Mouse (Mus musculus) C2C12 (cell line): ENCODE results near the gene 4930451I11Rik.

ENCODE experiments used
- CEBPB ChIP-seq: IDR thresholded peaks from one replicate; pipeline ENCODE4 v1.6.1; 2011; ENCODE audit warnings: low read depth, mild to moderate bottlenecking, control low read depth, moderate library complexity
- CTCF ChIP-seq: IDR thresholded peaks from one replicate; pipeline ENCODE4 v1.5.1; 2011; ENCODE audit not compliant: control insufficient read depth, insufficient read depth, insufficient read length
- MAX ChIP-seq: IDR thresholded peaks from one replicate; pipeline ENCODE4 v1.6.1; 2011; ENCODE audit warnings: mild to moderate bottlenecking, control low read depth
- MYOD1 ChIP-seq: IDR thresholded peaks from one replicate; pipeline ENCODE4 v1.6.1; 2011; ENCODE audit warnings: low read depth; ENCODE audit not compliant: control insufficient read depth, insufficient read length
- MYOG ChIP-seq: IDR thresholded peaks from one replicate; pipeline ENCODE4 v1.6.1; 2011; ENCODE audit not compliant: control insufficient read depth, insufficient read length; ENCODE audit errors: extremely low read depth
- USF1 ChIP-seq: IDR thresholded peaks from one replicate; pipeline ENCODE4 v1.6.1; 2011; ENCODE audit warnings: low read depth, mild to moderate bottlenecking, control low read depth, moderate library complexity

DNA sequence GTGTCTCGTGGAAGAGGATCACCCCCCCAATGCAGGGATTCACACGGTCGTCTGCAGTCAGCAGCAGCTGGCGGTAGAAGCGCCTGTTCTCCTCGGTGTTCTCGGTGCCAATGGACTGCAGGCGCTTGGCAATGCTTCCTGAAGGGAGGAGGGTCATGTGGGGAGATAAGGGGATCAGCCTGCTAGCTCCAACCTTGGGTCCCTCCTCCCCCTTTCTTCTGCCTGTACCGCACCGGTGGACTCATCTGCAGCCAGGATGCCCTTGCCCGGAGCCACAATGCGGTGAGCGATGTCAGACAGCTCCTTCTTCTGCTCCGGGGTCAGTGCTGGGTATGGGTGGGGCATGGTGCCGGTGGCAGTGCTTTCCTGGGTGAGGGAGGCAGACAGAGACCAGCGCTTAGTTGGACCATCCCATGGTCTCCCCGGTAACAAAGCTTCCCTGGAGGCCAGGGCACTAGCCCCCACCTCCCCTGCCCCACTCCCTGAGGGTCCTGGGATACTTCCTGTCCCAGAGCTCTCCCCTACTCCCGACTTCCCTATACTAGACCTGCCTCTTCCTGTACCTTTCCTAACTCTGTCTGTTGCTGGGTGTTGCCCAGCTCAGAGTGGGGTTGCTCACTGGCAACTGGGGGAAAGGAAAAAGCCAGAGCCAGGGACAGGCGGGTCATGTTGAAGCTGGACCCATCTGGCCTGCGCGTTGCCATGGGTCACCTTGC lies 33.9 kb downstream of the 4930451I11Rik start, which contains the start of gene Fam57b:
- TF ChIP-seq MYOD1: no peak
- no peak for TF ChIP-seq CTCF
- TF ChIP-seq USF1: no peak
- no peak for TF ChIP-seq MAX
- no peak for TF ChIP-seq MYOG
- TF ChIP-seq CEBPB: no peak
